Mouse (Mus musculus) gastrocnemius, postnatal 25 days (tissue): ENCODE data around the gene Gal3st1. TPM values are rescaled to one million over a fixed set of nuclear protein-coding genes. Genes with fewer than 3 reads are reported as not detected.
"Not testable (repeated sequence)": the region's sequence is repeated elsewhere in the genome, so short reads cannot be mapped to it uniquely, and the experiment has no call there.

Experiments
- DNase-seq: peaks from one replicate; pipeline ENCODE4 v3.0.0; 2022
- total RNA-seq, 2 experiments: library from RNA; stranded (reverse); gene quantifications; 1 replicate in 1 of 2; 2 replicates in 1 of 2; pipeline ENCODE4 v1.2.3; 2021

Gal3st1 gene
- total RNA-seq, 2 experiments from 2014 or later = 0.51 to 0.78 TPM

DNA sequence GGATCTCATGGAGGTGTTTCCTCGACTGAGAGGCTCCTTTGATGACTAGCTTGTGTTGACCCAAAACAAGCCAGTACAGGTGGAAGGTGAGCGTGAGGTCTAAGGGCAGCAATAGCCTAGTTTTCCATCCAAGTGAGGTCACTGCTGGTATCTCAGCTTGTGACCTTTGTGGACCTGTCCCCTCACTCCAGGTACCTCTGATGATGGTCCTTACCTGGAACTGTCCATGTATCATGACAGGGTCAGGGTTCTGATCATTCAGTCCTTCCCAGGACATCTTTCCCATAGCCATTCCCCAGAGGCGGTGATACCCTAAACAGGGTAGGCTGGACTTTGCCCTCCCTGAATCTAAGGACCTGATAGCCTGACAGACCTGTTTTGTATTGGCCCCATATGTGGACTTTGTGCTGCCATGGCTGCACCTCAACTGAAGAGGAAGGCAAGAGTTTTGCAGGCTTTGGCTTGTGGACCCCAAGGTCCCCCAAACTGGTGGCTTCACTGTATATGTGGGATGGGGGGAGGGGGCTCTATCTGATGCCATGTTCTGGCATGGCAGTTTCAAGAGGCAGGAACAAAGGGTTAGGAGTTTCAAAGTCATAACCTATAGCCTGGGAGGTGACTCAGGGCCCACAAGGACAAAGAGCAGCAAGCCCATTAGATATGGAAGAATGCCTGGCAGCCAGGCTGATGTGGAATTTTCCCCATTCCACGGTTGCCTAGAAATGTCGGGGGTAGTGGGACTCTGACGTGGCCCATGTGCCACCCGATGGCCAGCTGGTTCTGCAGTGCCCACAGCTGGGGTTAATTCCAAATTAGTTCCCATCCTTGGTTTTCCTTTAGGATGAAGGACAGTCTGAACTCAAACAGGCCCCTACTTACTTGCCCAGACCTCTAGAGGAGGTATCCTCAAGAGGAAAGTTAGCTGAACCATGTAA lies 894 bp upstream of the Gal3st1 start:
- no peak for DNase-seq

DNA sequence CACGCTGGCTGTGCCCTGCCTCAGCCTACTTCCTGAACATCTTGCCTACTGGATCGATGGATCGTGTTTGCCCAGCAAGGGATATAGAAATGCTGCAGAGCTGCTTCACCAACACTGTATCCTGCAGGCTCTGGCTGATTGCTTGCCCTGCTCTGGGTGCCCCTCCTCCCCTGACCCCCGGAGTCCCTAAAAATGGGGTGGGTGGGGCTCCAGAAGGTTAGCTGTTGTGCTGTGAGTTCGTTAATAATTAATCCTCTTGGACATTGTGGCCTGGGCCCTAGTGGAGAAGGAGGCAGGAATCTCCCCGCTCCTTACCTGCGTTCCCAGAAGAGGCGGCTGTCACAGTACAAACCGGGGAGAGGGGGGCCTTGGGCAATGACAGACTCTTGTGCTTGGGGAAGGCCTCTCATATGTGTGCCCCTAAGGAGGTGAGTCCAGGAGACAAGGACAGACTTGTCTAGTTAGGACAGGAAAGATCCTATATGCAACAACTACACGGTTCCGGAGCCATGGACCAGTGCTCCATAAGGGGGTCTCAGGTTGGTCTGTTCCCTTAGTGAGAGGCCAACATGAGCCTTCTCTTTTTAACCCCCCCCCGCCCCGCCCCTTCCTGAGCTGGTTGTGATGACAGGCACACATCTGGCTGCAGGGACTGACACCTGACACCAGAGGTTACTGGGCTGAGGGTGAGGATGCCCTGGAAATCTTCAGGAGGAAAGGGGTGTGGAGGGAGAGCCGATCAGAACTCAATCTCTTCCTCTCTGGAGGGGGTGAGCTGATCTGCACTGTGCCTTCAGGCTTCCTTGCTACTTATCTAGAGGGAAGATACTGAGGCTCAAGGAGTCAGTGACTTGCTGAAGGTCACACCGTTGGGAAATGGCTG lies 668 bp downstream of the Gal3st1 start:
- no peak for DNase-seq

DNA sequence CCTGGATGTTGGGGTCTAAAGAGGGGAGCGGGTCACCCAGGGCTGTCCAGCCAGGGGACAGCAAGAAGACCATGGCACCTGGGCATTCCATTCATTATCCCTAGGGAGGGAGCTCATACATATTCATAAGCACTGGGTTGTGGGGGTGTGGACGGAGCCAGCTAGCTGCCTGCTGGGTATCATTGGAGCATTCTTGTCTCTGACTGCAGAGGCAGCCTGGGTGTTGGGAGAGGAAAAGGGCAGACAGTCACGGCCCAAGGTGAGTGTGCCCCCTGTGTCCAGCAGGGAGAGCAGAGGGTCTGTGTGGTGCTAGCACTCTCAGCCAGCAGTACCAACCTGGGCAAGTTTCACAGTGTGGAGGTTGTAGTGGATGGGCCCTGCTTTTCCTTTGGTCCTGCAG lies 6.3 kb downstream of the Gal3st1 start:
- no peak for DNase-seq

DNA sequence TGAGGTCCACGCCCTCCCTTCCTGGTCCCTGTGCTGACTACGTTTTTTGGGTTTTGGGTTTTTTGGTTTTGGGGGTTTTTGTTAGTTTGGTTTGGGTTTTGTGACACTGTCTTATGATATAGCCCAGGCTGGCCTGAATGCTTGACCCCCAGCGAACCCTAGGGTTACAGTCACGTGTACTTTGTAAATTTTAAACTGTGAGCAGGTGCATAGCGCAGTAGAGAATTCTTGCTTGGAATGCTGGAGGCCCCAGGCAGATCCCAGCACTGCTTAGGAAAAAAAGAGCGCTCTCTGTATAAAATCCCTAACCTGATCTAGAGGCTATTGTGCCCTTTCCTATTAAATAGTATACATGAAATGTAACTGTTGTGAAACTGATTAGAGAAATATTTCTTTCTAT lies 9.7 kb downstream of the Gal3st1 start:
- no peak for DNase-seq

DNA sequence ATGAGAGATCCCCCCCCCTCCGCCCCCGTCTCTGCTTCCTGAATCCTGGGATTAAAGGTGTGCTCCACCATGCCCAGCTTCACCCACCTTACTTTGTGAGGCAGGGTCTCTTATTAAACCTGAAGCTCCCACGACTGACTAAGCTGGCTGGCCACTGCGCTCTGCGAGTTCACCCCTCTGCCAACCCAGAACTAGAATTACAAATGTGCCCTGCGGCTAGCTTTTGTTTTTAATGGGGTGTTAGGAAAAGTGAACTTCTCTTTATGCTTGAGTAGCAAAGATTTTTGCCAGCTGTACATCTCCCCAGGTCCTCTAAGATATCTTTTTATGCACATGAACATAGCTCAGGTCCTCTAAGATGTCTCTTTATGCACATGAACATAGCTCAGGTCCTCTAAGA lies 10.5 kb downstream of the Gal3st1 start:
- no peak for DNase-seq

DNA sequence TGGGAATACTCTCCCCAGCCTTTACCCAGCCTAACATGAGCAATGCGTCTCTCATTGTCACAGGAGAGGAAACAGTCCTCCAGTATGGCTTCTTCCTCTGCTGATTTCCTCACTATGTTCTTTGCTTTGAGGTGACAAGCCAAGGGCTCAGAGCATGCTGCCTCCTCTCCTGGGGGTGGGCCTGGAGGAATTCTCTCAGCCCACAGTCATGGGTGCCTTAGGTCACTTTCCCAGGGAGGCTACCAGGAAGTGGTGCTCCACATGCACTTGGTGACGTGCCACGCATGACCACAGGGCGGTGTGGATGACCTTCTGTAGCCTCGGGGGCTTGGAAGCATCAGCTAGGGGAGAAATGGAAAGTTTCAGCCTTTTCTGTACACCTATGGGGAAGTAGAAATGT lies 12.1 kb downstream of the Gal3st1 start:
- no peak for DNase-seq

DNA sequence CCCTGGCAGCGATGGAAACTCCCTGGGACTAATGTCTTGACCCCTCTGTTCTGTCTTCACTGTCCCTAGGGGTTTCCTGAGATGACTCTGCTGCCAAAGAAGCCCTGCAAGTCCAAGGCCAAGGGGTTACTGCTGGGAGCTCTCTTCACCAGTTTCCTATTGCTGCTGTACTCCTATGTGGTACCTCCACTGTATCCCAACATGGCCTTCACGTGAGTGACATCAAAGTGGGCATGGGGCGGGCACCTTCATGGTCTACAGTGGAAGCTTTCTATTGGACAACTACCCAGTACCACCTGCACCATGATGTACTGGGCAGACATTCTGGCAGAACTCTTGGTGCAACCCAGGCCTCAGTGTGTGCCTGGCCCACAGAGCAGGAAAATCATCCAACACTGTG lies 13.4 kb downstream of the Gal3st1 start:
- DNase-seq = no peak

DNA sequence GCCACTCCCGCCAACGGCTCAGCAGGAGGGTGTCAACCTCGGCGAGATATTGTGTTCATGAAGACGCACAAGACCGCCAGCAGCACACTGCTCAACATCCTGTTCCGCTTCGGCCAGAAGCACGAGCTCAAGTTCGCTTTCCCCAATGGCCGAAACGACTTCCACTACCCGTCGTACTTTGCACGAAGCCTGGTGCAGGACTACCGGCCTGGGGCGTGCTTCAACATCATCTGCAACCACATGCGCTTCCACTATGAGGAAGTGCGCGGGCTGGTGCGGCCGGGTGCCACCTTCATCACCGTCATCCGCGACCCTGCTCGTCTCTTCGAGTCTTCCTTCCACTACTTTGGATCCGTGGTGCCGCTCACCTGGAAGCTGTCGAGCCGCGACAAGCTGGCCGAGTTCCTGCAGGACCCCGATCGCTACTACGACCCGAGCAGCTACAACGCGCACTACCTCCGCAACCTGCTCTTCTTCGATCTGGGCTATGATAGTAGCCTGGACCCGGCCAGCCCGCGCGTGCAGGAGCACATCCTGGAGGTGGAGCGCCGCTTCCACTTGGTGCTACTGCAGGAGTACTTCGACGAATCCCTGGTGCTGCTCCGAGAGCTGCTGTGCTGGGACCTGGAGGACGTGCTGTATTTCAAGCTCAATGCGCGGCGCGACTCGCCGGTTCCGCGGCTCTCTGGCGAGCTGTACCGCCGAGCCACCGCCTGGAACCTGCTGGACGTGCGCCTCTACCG lies 14.7 kb downstream of the Gal3st1 start:
- no peak for DNase-seq

DNA sequence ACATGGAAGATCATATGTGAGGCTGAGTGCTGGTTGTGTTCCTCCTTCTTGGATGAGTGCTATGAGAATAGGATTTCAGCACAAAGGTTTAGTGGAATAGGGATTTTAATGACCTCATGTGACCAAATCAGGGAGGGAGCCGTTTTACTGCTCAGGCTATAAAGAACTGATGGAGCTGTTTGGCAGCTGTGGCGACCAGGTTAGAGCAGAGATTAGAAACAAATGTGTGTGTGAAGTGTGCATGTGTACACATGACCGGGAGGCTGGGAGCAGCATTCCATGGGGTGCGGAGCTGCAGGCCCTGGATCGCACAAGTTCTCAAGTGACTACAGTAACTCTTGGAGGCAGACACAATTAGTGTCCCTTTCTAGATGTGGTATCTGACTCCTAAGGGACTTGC lies 16.1 kb downstream of the Gal3st1 start:
- DNase-seq = no peak

DNA sequence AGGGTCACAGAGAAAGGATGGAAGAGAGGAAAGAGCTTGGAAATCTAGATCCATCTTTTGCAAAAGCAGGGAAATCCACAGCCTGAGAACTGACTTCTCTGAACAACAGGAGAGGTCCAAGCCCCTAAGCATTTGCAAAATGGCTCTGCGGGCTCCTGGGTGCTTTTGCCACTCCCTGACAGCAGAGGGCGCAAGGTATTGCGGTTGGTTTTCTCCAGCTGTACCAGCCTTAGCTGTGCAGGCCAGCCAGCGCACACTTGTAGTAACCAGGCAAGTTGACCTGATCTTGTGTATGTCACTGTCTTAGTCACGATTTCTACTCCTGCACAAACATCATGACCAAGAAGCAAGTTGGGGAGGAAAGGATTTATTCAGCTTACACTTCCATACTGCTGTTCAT lies 18.2 kb downstream of the Gal3st1 start:
- no peak for DNase-seq

DNA sequence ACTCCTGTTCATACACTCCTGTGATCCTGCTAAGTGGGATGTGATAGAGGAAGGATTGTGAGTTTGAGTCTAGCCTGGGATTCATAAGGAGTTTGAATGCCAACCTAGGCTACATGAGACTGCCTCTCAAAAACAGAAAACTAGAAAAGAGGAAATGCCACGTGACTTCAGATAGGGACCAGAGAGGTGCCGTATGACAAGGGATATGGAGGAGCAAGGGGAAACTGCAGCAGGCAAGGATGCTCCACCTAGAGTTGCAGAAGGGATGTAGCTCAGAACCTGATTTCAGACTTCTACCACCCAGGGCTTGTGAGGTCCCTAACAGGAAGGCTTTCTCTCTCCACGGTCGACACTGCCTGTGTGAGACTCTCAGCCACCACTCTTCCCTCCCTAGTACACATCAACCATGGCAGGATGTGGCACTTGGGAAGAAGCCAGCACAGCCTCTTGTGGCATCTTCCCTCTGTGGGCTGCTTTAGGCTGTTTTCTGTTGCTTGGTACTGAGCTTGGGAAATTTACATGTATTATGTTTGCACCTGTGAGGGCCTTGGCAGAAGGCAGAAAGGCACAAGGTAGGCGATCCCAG lies 21.9 kb downstream of the Gal3st1 start:
- no peak for DNase-seq

DNA sequence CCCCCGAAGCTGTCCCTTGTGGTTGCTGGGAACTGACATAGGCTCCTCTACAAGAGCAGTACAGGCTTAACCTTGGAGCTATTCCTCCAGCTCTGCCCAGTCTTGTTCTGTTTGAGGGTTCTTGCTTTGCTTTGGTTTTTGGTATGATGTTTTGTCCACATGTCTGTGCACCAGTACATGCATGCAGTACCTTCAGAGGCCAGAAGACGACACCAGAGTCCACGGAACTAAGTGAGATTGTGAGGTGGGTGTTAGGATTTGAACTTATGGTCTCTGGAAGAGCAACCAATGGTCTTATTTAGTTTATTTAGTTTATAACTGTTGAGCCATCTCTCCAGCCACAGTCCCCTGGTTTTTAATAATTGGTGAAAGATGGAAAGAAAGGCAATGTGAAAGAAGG lies 23.0 kb downstream of the Gal3st1 start:
- no peak for DNase-seq

DNA sequence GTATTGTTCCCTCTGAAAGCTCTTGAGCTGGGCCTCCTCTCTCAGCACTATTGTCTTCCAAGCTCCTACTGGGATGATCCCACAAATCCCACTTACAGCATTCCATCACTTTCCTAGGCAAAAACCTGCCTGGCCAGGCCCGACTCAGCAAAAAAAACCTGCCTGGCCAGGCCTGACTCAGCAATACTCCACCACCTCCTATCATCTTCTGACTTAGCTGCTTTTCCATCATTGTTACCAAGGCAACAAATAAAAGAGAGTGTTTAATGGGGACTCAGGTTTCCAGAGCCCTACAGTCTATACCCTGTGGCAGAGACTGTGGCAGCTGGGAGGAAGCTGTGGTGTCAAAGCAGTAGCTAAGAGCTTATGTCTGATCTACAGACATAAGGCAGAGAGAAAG lies 29.2 kb downstream of the Gal3st1 start:
- no peak for DNase-seq

DNA sequence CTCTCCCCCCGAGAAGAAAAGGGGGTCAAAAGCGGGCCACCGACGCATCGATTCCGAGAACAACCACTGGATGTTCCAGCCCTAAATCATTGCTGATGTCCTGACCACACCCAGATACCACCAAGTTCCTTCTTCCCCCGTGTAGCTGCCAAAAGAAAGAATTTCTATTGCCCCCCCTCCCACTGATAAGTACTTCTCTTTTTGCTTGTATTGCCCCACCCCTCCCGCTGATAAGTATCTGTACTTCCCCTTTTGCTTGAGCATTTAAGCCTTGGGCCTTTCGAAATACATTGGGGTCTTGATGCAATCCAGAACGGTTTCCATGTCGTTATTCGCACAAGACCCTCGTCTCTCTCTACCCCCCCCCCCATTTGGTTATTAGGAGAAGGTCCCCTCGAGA lies 32.4 kb downstream of the Gal3st1 start:
- DNase-seq = not testable (repeated sequence)

DNA sequence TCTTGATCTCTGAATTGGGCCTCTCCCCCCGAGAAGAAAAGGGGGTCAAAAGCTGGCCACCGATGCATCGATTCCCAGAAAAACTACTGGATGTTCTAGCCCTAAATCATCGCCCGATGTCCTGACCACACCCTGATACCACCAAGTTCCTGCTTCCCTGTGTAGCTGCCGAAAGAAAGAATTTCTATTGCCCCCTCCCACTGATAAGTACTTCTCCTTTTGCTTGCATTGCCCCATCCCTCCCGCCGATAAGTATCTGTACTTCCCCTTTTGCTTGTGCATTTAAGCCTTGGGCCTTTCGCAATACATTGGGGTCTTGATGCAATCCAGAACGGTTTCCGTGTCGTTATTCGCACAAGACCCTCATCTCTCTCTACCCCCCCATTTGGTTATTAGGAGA lies 38.7 kb downstream of the Gal3st1 start:
- not testable (repeated sequence) for DNase-seq

DNA sequence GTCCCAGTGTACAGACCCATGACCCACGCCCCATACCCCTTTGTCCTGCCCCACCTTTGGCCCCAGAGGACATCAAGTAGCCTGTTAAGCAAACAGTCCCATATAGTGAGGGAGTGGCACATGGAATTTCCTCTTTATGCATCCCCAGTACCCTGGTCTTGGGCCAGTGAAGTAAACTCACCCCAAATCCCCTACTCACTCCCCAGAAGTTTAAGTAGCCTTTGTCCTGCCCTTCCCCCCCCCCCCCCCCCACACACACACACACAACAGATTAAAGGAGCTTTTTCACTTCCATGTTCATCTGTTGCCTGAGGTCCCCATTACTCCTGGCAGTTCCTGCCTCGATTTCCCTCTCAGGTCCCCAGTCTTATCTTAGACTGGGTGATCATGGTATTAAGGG lies 39.9 kb downstream of the Gal3st1 start:
- no peak for DNase-seq

DNA sequence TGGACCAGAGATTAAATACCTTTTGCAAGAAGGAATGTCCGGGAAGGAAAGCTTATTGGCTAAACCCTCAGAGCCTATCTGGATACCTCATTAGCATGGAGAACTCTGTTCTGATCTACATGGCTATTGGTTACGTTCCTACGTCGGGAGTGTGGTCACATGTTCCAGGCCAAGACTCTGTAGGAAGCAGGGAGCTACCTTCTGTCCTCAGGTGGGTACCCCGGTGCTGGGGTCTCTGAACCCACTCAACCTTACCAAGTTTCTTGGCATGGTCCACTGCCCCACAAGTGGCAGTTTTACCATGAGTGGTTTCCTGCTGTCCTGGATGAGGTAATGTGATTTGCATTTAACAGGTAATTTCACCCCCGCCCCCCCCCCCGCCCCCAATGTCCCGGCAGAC lies 43.6 kb downstream of the Gal3st1 start:
- DNase-seq = no peak

DNA sequence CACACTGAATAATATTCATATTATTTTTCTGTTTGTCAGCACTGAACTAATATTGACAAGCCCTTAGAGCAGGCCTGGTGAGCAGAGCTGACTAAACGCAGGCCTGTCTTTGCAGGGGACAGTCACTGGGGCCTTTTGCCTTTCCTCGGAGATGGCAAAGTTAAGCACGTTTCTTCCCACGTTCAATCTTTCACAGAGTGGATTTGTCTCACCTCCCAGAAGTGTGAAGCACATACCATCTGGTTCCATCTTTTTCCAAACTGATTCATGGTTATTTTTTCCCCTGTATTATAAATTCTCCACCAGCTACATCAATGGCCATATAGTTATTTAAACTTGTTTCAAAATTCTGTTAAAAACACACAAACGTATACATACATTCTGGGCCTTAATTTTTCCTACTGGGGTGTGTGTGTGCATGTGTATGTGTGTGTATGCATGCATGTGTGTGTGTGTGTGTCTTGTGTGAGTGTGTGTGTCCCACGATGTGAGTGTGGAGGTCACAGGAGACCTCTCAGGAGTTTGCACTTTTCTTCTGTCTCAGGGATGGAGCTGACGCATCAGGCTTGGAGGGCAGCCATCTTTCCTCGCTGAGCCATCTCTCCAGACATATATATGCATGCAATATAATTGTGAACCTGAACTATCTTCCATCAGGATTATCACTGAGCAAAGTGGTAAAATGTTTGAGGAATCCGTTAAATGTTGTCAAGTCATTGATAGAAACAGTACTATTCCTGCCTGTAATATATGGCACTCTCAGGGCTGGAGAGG lies 44.3 kb downstream of the Gal3st1 start:
- DNase-seq = no peak

DNA sequence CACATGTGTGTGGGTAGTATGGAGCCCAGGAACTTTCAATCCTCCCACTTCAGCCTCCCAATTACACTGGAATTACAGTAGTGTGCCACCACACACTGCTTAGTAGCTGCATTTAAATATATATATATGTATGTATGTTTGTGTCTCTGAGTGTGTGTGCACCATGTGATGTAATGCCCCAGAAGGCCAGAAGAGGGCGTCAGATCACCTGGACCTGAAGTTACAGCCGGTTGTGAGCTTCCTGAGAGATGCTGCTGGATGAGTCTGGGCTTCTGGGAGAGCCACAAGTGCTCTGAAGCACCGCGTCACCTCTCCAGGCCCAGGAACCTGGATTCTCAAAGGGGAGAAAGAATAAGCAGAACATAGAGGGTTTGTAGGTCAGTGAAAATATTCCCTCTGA lies 45.9 kb downstream of the Gal3st1 start:
- no peak for DNase-seq

DNA sequence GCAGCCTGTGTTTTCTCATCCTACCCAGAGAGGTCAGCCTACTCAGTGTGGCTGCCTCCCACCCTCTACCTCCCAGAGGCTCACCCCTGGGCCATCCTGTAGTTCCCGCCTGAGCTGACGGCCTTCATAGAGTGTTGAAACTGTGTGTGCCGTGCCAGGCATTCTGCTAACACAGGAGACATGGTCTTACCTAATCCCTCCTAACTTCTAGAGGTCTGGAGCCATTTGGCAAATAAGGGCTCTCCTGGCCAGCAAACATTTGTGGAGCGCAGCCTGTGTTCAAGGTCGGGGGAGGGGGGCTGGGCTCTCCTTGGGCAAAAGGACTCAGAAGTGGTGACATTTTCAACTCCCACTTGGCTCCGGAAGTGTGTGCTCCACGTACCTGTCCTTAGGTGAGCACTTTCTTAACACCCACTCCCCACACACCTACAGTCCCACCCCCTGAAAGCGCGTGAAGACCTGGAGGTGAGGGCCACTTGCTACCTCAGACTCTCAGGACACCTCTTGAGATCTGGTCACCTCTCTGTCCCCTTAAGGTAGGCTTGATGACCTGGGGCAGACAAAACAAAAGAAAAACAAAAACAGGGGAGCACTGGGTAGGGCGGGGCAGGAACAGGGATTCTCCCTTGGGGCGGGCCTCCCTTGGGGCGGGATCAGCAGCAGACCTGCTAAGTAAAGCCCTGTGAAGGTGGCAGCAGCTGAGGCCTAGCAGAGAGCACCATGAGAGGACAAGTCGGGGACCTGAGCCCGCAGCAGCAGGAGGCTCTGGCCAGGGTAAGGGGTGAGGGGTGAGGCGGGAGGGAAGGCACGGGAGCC lies 47.9 kb downstream of the Gal3st1 start, which contains the start of gene Sec14l4:
Gene Sec14l4 (plus strand): TSS at position 337 of the 816 bp plus-strand sequence.
- DNase-seq = no peak
